Mouse (Mus musculus): ENCODE data around the gene Cacnb4. TPM values are rescaled to one million over a fixed set of nuclear protein-coding genes. Genes with fewer than 3 reads are reported as not detected.

The Cacnb4 gene
- polyA plus RNA-seq, 1 experiment from 2014 or later: 14.1 TPM

- Histone ChIP-seq H3K27me3 (replicated peaks; ENCODE audit: control insufficient read depth, insufficient read depth, low read length) (no peaks in the 10 kb centered on the region), H3K4me3 (replicated peaks; ENCODE audit: low read length) (no peak overlapping the region), H3K4me2 (ENCODE audit: low read length) (no peak overlapping the region), H3K27ac (ENCODE audit: low read length) (no peak overlapping the region), H3K9me3 (ENCODE audit: control insufficient read depth, low read length) (no peaks in the 10 kb centered on the region), H3K36me3 (ENCODE audit: control insufficient read depth, insufficient read depth) (no peaks in the 10 kb centered on the region), H3K9ac (replicated peaks; ENCODE audit: low read depth, low read length) (no peak overlapping the region), H3K4me1 (replicated peaks; ENCODE audit: control insufficient read depth, insufficient read depth, low read length) (peaks cover 16% of the 10 kb centered on the region)
- 89% methylated on average over 3 of the region's 3 CpGs for WGBS
- ATAC-seq: no peak
Observed at GRCm38 (mm10) chr2:52427383-52427782, 249.2 kb downstream of the Cacnb4 start.

GRCm38 (mm10) chr2:52426041-52426440, 250.6 kb downstream of the Cacnb4 start:
- Histone ChIP-seq H3K36me3 (ENCODE audit: control insufficient read depth, insufficient read depth) (no peaks in the 10 kb centered on the region), H3K27me3 (replicated peaks; ENCODE audit: control insufficient read depth, insufficient read depth, low read length) (no peaks in the 10 kb centered on the region), H3K4me3 (replicated peaks; ENCODE audit: low read length) (no peak overlapping the region), H3K27ac (ENCODE audit: low read length) (no peak overlapping the region), H3K4me1 (replicated peaks; ENCODE audit: control insufficient read depth, insufficient read depth, low read length) (peaks cover 20% of the 10 kb centered on the region), H3K9ac (replicated peaks; ENCODE audit: low read depth, low read length) (no peak overlapping the region), H3K4me2 (ENCODE audit: low read length) (no peak overlapping the region), H3K9me3 (ENCODE audit: control insufficient read depth, low read length) (no peaks in the 10 kb centered on the region)
- ATAC-seq: no peak
- 96% methylated on average over 3 of the region's 3 CpGs for WGBS

- peak overlapping the region; percentile 52 for H3K9ac ChIP-seq (replicated peaks; ENCODE audit: low read depth, low read length)
- no peak overlapping the region for H3K27ac ChIP-seq (ENCODE audit: low read length)
- no peaks in the 10 kb centered on the region for H3K36me3 ChIP-seq (ENCODE audit: control insufficient read depth, insufficient read depth)
- peak overlapping the region; percentile 58 for H3K4me3 ChIP-seq (replicated peaks; ENCODE audit: low read length)
- peak overlapping the region; percentile 70 for H3K4me2 ChIP-seq (ENCODE audit: low read length)
- H3K27me3 ChIP-seq (replicated peaks; ENCODE audit: control insufficient read depth, insufficient read depth, low read length): no peaks in the 10 kb centered on the region
- WGBS: 23% methylated on average over 10 of the region's 10 CpGs
- peaks cover 20% of the 10 kb centered on the region for H3K4me1 ChIP-seq (replicated peaks; ENCODE audit: control insufficient read depth, insufficient read depth, low read length)
- ATAC-seq: no peak
- H3K9me3 ChIP-seq (ENCODE audit: control insufficient read depth, low read length): no peaks in the 10 kb centered on the region
Observed at GRCm38 (mm10) chr2:52425523-52425795, 251.2 kb downstream of the Cacnb4 start.

GRCm38 (mm10) chr2:52424747-52425522, 251.7 kb downstream of the Cacnb4 start, which contains the start of gene Arl5a:
Gene Arl5a, minus strand, starts transcription at chr2:52424901.
- Histone ChIP-seq H3K4me1 (replicated peaks; ENCODE audit: control insufficient read depth, insufficient read depth, low read length) (peaks cover 20% of the 10 kb centered on the region), H3K9me3 (ENCODE audit: control insufficient read depth, low read length) (no peaks in the 10 kb centered on the region), H3K4me3 (replicated peaks; ENCODE audit: low read length) (peak within 1 kb of the TSS; percentile 58), H3K9ac (replicated peaks; ENCODE audit: low read depth, low read length) (peak within 1 kb of the TSS; percentile 96), H3K27me3 (replicated peaks; ENCODE audit: control insufficient read depth, insufficient read depth, low read length) (no peaks in the 10 kb centered on the region), H3K4me2 (ENCODE audit: low read length) (peak within 1 kb of the TSS; percentile 71), H3K27ac (ENCODE audit: low read length) (peak within 1 kb of the TSS; percentile 89), H3K36me3 (ENCODE audit: control insufficient read depth, insufficient read depth) (no peaks in the 10 kb centered on the region)
- WGBS: under 1% methylated on average over 54 of the region's 57 CpGs
- peak; percentile 95 for ATAC-seq

GRCm38 (mm10) chr2:52424248-52424728, 252.3 kb downstream of the Cacnb4 start:
- Histone ChIP-seq H3K27me3 (replicated peaks; ENCODE audit: control insufficient read depth, insufficient read depth, low read length) (no peaks in the 10 kb centered on the region), H3K4me3 (replicated peaks; ENCODE audit: low read length) (peak overlapping the region; percentile 58), H3K9ac (replicated peaks; ENCODE audit: low read depth, low read length) (peak overlapping the region; percentile 96), H3K4me1 (replicated peaks; ENCODE audit: control insufficient read depth, insufficient read depth, low read length) (peaks cover 20% of the 10 kb centered on the region), H3K27ac (ENCODE audit: low read length) (peak overlapping the region; percentile 89), H3K4me2 (ENCODE audit: low read length) (peak overlapping the region; percentile 71), H3K36me3 (ENCODE audit: control insufficient read depth, insufficient read depth) (no peaks in the 10 kb centered on the region), H3K9me3 (ENCODE audit: control insufficient read depth, low read length) (no peaks in the 10 kb centered on the region)
- under 1% methylated on average over 42 of the region's 42 CpGs for WGBS
- peak; percentile 72 for ATAC-seq

- WGBS: under 1% methylated on average over 16 of the region's 16 CpGs
Observed at GRCm38 (mm10) chr2:52423611-52424247, 252.9 kb downstream of the Cacnb4 start.

GRCm38 (mm10) chr2:52422871-52423610, 253.6 kb downstream of the Cacnb4 start:
- Histone ChIP-seq H3K9ac (replicated peaks; ENCODE audit: low read depth, low read length) (peak overlapping the region; percentile 96), H3K4me2 (ENCODE audit: low read length) (peak overlapping the region; percentile 71), H3K27ac (ENCODE audit: low read length) (no peak overlapping the region), H3K9me3 (ENCODE audit: control insufficient read depth, low read length) (no peaks in the 10 kb centered on the region), H3K27me3 (replicated peaks; ENCODE audit: control insufficient read depth, insufficient read depth, low read length) (no peaks in the 10 kb centered on the region), H3K4me1 (replicated peaks; ENCODE audit: control insufficient read depth, insufficient read depth, low read length) (peaks cover 20% of the 10 kb centered on the region), H3K36me3 (ENCODE audit: control insufficient read depth, insufficient read depth) (no peaks in the 10 kb centered on the region), H3K4me3 (replicated peaks; ENCODE audit: low read length) (peak overlapping the region; percentile 58)
- WGBS: 37% methylated on average over 8 of the region's 8 CpGs
- no peak for ATAC-seq

More at GRCm38 (mm10) chr2:52423611-52424247, 252.9 kb downstream of the Cacnb4 start:
- Histone ChIP-seq H3K4me1 (replicated peaks; ENCODE audit: control insufficient read depth, insufficient read depth, low read length) (peaks cover 20% of the 10 kb centered on the region), H3K4me2 (ENCODE audit: low read length) (peak overlapping the region; percentile 71), H3K27me3 (replicated peaks; ENCODE audit: control insufficient read depth, insufficient read depth, low read length) (no peaks in the 10 kb centered on the region), H3K4me3 (replicated peaks; ENCODE audit: low read length) (peak overlapping the region; percentile 58), H3K9me3 (ENCODE audit: control insufficient read depth, low read length) (no peaks in the 10 kb centered on the region), H3K27ac (ENCODE audit: low read length) (no peak overlapping the region), H3K36me3 (ENCODE audit: control insufficient read depth, insufficient read depth) (no peaks in the 10 kb centered on the region), H3K9ac (replicated peaks; ENCODE audit: low read depth, low read length) (peak overlapping the region; percentile 96)
- no peak for ATAC-seq

- 59% methylated on average over 6 of the region's 6 CpGs for WGBS
- H3K4me1 ChIP-seq (replicated peaks; ENCODE audit: control insufficient read depth, insufficient read depth, low read length): peaks cover 20% of the 10 kb centered on the region
- H3K9ac ChIP-seq (replicated peaks; ENCODE audit: low read depth, low read length): no peak overlapping the region
- no peak for ATAC-seq
- H3K4me2 ChIP-seq (ENCODE audit: low read length): no peak overlapping the region
- H3K9me3 ChIP-seq (ENCODE audit: control insufficient read depth, low read length): peaks cover 7% of the 10 kb centered on the region; the same call in 1 of the 2 replicates
- no peak overlapping the region for H3K27ac ChIP-seq (ENCODE audit: low read length)
- peaks cover 4% of the 10 kb centered on the region for H3K36me3 ChIP-seq (ENCODE audit: control insufficient read depth, insufficient read depth)
- no peak overlapping the region for H3K4me3 ChIP-seq (replicated peaks; ENCODE audit: low read length)
- no peaks in the 10 kb centered on the region for H3K27me3 ChIP-seq (replicated peaks; ENCODE audit: control insufficient read depth, insufficient read depth, low read length)
Observed at GRCm38 (mm10) chr2:52421197-52421596, 255.4 kb downstream of the Cacnb4 start.
